Mouse (Mus musculus) T-helper 1 cell (primary cell): ENCODE measurements around the gene Tmem235.

Source experiments
- in situ Hi-C: fragments of 300-600 bp; cut with MboI, MseI; formaldehyde crosslinking; loops from one replicate; pipeline ENCODE4 v1.15.1; 2025; ENCODE audit warnings: high pct_unique_total_duplicates

Tmem235 gene

DNA sequence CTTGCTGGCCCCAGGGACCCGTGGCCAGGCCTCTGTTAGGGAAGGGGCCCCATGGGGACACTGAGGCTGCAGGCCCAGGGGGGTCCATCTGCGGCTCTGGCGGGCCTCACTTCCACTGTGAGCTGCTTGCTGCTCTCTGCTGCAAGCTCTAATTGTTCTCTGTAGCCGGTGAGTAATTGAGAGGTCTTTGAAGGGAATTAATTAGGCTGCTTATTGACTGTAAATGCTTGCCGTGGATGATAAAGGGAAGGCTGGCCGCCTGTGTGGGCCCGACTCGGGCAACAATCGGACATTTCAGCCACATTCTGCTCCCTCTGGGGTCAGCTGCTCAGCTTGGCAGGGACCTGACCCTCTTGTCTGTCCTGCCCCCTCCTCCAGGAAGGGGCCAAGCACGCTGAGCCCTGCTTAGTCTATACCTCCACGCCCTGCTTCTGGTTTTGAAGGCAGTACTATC lies 29.4 kb downstream of the Tmem235 start:
- in situ Hi-C loops, result loop anchor here (5.0 kb wide), 2 partner anchors 52 to 1158 kb away; no protein-coding TSS in a partner anchor

DNA sequence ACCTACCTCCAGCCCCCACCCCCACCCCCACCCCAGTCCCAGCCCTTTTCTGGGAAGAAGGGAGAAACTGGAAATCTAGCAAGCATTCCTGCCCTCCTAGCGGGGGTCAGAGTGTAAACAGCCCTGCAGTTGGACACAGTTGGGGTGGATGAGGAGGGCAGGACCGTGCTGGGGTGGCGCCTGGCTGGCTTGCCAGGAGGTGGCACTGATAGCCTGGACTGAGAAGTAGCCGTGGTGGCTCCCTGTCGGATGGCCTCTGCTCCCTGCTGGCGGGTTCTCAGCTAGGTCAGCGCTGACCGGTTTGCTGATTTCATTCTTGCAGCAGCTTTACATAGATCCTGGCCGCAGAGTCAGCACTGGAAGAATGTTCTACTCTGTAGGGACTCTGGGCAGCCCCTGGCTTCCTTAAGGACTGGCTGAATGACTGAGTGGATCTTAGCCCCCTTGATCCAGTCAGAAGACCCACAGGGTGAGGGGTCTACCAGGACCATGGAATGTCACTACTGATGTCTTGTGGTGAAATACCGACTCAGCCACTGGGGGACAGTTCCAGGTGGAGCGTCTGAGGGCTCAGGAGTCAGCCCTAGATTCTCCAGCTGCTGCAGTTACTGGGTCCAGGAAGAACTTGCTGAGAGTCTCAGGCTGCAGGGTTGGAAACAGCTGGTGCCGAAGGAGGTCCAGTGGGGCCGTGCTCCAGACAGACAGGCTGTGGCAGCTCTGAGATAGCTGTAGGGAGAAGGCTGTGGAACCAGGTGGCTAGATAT lies 30.1 kb downstream of the Tmem235 start:
- in situ Hi-C loops, result no loop called here

DNA sequence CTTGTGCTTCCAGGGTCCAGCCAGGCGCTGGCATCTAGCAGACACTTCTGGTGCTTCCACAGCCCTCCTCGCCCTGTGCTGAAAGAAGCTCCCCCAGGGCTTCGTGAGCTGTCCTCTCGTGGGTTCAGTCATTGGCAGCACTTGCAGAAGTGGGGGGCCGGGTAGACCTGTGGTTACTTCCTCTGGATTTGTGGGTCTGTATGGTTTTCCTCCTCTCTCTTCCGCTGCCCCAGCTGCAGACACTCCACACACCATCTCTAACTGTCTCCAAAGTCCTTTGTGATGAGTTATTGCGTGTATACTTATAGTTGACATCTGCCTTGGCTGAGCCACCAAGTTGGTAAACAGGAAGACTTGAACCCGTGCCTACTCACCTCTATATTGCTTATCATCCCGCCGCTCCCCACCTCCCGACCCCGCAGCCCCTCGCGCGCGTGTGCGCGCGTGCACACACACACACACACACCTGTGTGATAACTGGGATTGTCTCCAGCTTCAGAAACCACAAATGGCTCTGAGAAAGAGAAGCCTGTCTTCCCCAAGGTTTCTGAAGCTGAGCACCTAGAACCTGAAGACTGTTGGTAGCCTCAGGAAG lies 31.1 kb downstream of the Tmem235 start:
- in situ Hi-C loops, result no loop called here

DNA sequence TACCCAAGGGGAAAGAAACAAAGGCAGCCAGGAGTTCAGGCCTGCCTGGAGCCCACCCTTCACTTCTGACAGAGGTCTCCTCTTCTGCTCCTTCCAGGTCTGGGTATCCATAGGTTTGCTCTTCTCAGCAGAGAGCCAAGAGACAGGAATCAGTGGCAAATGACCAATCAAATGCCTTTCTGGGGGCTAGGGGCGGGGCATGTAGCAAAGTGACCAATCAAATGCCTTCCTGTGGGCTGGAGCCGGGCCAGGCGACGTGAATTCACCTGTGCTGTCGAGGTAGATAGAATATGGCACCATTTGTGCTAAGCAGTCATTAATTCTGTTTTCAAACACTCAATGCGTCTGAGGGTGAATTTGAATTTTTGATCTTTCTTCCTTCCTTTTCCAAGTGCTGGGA lies 31.6 kb downstream of the Tmem235 start:
- in situ Hi-C loops, result no loop called here

DNA sequence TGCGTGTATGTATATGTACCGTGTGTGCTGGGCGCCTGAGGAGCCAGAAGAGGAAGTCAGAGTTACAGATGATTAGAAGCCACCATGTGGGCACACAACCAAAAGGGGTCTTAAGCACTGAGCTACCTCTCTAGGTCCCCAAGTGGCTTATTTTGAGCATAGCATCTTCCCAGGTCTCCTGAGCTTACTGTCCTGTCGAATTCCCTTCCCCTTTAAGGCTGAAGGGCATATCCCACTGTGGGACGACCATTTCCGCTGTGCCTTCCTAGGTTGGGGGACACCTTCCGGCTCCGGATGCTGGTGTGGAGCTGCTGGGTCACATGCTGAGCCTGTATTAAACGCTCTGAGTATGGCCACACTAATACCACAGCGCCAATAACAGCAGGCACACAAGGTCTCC lies 34.1 kb downstream of the Tmem235 start:
- in situ Hi-C loops, result no loop called here

DNA sequence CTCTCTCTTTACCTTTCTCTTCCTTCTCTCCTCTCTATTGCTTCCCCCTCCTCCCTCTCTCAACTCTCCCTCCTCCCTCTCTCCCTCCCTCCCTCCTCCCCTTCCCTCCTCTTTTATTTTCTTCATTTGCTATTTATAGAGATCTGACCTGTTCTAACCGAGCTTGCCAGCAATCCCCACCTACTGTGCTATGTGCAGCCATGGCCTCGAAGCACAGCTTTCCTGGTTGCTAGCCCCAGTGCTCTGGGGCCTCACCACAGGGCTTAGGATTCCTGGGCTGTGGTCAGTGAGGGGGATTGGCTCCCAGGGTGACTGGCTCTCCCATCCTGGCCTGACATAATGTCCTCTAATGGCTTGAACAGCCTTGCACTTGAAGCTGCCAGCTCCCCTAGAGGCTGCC lies 36.0 kb downstream of the Tmem235 start:
- in situ Hi-C loops, result no loop called here

DNA sequence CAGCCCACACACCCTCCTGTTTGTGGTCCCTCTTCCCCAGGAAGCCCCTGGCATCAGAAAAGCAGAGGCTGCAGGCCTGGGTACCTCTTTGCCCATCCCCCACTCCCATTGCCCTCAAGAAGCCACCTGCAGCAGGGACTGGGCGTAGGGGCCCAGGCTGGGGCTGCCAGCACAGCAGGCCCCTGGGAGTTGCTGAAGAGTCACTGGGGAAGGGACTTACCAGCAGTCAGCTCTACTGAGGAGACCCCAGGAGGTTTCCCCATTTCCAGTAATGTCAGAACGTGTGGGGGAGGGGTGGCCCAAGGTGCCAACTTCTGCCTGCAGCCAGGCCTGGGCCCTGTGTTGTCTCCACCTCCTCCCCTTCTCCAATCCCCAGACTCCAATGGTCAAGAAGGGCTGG lies 41.7 kb downstream of the Tmem235 start:
- in situ Hi-C loops, result no loop called here

DNA sequence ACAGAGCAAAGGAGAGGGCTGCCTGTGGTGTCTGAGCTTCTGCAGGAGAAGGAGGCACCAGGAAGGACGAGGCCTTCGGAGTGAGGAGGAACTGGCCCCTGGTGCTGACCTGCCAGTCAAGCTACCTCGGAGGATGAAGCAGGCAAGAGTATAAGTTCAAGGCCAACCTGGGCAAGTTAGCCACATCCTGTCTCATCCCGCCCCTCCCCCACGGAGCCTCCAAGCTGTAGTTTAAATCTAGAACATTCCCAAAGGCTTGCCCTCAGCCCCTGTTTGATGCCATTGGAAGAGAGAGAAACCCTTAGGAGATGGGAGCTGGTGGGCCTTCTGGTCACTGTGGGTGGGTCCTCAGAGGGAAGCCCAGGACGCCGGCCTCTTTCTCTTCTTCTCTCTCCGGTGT lies 43.9 kb downstream of the Tmem235 start:
- in situ Hi-C loops, result no loop called here

DNA sequence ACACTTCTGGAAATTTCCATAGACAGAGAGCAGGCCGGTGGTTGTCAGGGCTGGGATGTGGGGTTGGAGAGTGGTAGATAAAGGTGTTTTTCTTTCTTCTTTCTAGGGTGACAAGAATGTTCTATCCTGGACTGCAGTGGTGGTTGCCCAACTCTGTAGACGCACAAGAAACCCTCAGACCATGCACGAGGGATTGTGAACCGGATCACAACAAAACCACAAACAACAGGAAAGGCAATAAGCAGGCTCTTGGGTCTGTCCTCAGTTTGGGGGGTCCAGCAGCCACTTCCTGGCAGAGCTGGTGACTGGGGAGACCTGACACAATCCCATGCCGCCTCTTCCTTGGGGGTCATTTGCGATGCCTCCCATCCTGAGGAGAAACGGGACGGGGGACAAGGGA lies 48.8 kb downstream of the Tmem235 start:
- in situ Hi-C loops, result no loop called here

DNA sequence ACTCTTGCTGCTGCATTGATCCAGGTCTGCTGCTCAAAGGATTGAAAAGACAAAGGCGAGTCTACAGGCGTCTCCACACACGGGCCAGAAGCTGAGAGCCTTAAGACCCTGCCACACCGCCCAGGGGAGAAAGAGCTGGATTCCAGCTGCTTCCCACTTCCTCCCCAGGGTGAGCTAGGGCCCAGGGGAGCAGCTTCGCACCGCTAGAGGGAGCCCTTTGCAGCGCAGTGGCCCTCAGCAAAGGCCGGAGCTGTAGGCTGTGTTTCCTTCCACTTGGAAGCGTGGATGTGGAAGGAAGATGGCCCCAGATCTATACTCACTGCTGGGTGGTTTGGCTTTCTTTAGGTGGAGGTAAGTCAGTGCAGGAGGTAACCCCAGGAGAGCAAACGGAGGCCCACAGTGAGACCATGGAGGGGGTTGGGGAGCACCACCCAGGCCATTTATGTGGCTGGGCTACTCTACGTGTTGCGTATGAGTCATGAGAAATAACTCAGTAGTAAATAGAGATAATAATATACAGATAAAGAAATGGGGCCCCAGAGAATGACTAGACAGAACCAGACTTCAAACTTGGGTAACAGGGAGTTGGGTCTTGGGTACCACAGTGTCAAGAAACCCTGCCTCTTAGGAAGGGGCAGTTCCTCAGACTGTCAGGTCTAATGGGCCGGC lies 52.3 kb downstream of the Tmem235 start:
- in situ Hi-C loops, result no loop called here

DNA sequence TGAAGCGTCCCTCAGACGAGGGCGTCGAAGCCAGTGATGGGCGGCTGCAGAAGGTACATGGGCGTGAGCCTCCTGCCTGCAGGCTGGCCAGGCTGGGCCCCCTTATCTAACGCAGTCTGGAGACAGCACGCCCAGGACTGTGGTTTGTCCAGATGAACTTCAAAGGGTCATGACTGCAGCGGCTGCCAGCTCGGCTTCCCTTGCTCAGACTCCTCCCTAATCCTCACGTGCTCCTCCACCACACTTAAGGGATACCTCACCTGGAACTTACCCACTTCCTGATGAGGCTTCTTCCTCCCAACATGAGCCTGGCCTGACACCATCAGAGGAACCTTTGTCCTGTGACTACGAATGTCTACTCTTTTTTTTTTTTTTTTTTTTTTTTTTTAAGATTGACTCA lies 54.0 kb downstream of the Tmem235 start:
- in situ Hi-C loops, result no loop called here
